Mouse (Mus musculus): ENCODE results near the gene Hsd3b1. TPM values are rescaled to one million over a fixed set of nuclear protein-coding genes. Genes with fewer than 3 reads are reported as not detected.
A peak's percentile ranks its signal among the peaks of the same experiment; 100 is the strongest.

Gene Hsd3b1
- 0.68 and 0.79 TPM in 2 replicates for polyA plus RNA-seq (2016; fragmentation: Nextera tagmentation; extraction: Ambion mirVana)

DNA sequence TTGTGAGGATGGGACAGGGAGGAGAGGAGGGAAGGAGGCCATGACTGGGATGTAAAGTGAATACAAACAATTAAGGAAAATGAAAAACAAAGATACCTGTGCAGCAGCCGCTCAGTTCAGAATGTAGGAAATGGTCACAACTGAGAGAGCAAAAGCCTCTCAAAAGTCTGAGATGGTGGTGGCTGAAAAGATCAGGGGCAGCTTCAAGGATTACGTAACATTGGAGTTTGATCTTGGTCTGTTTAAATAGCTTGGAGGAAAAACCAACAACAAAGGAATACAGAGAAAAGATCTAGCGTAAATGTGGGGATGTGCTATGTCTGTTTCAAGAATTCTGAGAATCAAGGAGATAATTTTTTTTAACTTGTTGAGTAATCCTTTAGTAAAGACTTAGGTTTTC, at the start of gene Hsd3b1:
Gene Hsd3b1, minus strand, starts transcription at position 219 of the 400 bp plus-strand sequence.
- H3K9ac ChIP-seq = no peak within 1 kb of the TSS
- 91% methylated on average over 3 of the region's 3 CpGs for WGBS
- H3K9me3 ChIP-seq (replicated peaks) = no peaks in the 10 kb centered on the region
- H3K27me3 ChIP-seq = no peaks in the 10 kb centered on the region
- H3K4me2 ChIP-seq (replicated peaks) = no peak within 1 kb of the TSS
- H3K27ac ChIP-seq = no peak within 1 kb of the TSS
- H3K4me3 ChIP-seq = no peak within 1 kb of the TSS
- no peak for ATAC-seq (ENCODE audit: low FRiP score)
- no peaks in the 10 kb centered on the region for H3K4me1 ChIP-seq
- no peaks in the 10 kb centered on the region for H3K36me3 ChIP-seq

DNA sequence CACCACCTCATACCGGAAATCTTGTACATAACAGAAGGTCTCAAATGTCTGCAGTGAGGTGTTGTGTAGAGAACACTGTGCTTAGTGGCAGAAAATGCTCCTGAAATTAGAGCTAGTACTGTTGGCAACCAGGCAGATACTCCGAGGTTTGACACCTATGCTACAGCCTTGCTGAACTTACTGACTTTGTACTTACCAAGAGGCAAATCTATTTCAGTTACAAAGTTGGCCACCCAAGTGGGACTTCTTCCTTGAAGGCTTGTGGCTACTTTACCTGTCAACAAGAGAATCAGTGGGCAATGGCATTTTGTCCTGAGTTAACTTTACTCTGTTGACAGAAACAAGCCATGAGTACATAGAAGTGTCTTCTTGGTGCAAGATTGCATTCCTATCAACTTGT, 38.0 kb upstream of the Hsd3b1 start:
- Histone ChIP-seq H3K27ac (no peak overlapping the region), H3K9ac (no peak overlapping the region), H3K9me3 (replicated peaks) (no peaks in the 10 kb centered on the region), H3K36me3 (no peaks in the 10 kb centered on the region), H3K4me2 (replicated peaks) (no peak overlapping the region), H3K4me3 (no peak overlapping the region), H3K4me1 (no peaks in the 10 kb centered on the region), H3K27me3 (no peaks in the 10 kb centered on the region)
- ATAC-seq (ENCODE audit: low FRiP score) = no peak
- 91% methylated on average over 2 of the region's 2 CpGs for WGBS

DNA sequence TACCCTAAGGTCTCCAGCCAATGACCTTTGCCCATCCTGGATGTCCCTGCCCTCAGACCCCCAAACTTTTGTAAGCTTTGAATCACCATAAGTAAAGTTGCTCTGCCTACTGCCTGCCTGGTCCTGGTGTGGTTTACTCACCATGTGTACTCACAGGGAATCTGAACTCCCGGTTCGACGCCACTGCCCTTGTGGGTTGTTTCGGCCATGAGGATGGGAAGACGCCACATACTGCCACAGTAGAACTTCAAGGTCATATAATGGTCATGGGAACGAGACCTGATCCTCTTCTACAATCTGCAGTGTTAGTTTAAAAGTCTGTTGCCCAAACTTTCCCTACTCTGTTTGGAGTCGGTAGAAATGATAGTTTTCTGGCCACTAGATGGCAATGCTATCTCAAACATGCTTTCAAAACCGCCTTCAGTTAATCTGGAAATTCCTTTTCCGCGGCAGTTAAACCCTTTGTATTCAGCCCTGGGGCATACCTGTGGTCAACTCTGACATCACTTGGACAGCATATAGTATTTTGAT, 35.5 kb upstream of the Hsd3b1 start:
- H3K4me1 ChIP-seq = no peaks in the 10 kb centered on the region
- 0 out of 2 replicates have a peak, but pooled peaks have one; percentile 40 for ATAC-seq (ENCODE audit: low FRiP score)

DNA sequence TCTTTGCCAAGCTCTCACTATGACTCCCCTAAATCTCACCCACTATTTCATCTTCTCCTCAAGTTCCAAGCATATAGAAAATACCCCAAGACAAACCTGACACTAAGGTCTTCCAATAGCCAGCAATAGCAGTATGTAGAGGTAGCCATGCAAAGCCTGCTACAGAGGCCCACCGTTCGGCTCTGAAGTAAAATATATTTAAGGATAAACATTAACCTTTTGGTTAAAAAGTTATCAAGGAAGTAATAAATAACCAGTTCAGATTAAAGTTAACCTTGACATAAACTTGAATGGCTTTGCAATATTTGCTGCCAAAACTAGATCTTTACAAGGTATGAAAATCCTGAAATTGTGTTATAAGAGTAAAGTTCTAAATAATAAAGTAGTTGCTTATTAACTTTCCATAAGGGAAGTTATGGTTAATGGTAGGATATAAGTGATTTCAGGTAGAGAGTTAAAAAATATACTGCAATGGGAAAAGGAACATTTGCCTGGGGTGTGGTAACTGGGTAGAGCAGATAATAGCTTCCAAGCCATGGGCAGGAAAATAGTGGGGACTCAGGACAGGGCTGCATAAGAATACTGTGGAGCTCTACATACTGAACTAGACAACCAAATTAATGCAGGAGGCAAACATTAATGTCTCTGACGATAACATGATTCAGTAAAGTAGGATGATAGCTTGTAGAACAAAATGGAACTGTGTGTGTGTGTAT, 33.6 kb upstream of the Hsd3b1 start, which contains the start of gene Hao2:
Gene Hao2, minus strand, starts transcription at position 183 of the 716 bp plus-strand sequence.
- H3K27ac ChIP-seq = no peak within 1 kb of the TSS
- H3K36me3 ChIP-seq = no peaks in the 10 kb centered on the region
- H3K9ac ChIP-seq = no peak within 1 kb of the TSS
- H3K9me3 ChIP-seq (replicated peaks) = no peaks in the 10 kb centered on the region
- no peaks in the 10 kb centered on the region for H3K4me1 ChIP-seq
- 86% methylated on average over 3 of the region's 3 CpGs for WGBS
- ATAC-seq (ENCODE audit: low FRiP score) = no peak
- no peaks in the 10 kb centered on the region for H3K27me3 ChIP-seq
- H3K4me3 ChIP-seq = no peak within 1 kb of the TSS
- no peak within 1 kb of the TSS for H3K4me2 ChIP-seq (replicated peaks)

More for the DNA sequence above, 35.5 kb upstream of the Hsd3b1 start:
- no peak overlapping the region for H3K4me2 ChIP-seq (replicated peaks)
- 46% methylated on average over 10 of the region's 10 CpGs for WGBS
- H3K27ac ChIP-seq = no peak overlapping the region
- H3K9ac ChIP-seq = no peak overlapping the region
- H3K4me3 ChIP-seq = no peak overlapping the region
- H3K27me3 ChIP-seq = no peaks in the 10 kb centered on the region
- no peaks in the 10 kb centered on the region for H3K36me3 ChIP-seq
- H3K9me3 ChIP-seq (replicated peaks) = no peaks in the 10 kb centered on the region

DNA sequence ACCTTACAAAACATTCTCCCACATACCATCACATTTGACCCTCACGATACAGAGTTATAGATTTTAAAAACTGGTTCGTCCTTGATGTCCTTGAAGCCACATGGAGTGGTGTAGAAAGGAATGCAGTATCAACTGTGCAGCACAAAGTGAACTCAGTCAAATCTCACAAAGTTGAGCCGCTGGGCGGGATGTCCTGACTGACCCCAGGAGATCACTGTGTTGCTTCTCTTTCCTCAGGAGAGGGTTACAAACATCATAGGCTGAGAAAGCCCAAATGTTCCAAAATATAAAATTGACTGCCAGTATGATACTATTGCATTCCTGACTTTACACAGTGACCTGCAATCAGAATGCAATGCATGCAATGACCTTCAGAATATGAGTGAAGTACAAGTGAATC, 30.8 kb upstream of the Hsd3b1 start:
- H3K27ac ChIP-seq = no peak overlapping the region
- no peak for ATAC-seq (ENCODE audit: low FRiP score)
- 80% methylated on average over 4 of the region's 4 CpGs for WGBS

DNA sequence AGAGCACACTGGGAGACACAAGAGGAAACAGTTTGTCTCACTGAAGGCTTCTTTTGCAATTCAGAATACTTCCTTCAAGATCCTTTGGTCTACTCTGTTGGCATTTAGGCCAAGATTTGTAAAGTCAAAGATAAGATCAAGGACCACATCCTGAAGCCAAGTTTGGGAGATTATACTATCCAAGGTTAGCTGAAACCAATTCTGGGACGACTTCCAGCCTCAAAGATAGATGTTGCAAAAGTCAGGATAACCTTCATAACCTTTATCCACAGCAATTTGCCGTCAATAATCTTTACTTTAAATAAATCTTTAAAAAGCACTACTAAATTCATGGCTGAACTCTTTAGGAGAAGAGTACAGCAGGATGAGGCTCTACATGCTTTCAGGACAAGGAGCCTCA, 28.6 kb upstream of the Hsd3b1 start:
- Histone ChIP-seq H3K36me3 (no peaks in the 10 kb centered on the region), H3K27ac (no peak overlapping the region), H3K9me3 (replicated peaks) (no peaks in the 10 kb centered on the region), H3K4me1 (no peaks in the 10 kb centered on the region), H3K4me2 (replicated peaks) (no peak overlapping the region), H3K4me3 (no peak overlapping the region), H3K27me3 (no peaks in the 10 kb centered on the region), H3K9ac (no peak overlapping the region)
- WGBS = 78% methylated on average over 2 of the region's 2 CpGs
- ATAC-seq (ENCODE audit: low FRiP score) = no peak

More for the DNA sequence above, 30.8 kb upstream of the Hsd3b1 start:
- Histone ChIP-seq H3K9me3 (replicated peaks) (no peaks in the 10 kb centered on the region), H3K4me3 (no peak overlapping the region), H3K27me3 (no peaks in the 10 kb centered on the region), H3K4me2 (replicated peaks) (no peak overlapping the region), H3K4me1 (no peaks in the 10 kb centered on the region), H3K9ac (no peak overlapping the region), H3K36me3 (no peaks in the 10 kb centered on the region)

DNA sequence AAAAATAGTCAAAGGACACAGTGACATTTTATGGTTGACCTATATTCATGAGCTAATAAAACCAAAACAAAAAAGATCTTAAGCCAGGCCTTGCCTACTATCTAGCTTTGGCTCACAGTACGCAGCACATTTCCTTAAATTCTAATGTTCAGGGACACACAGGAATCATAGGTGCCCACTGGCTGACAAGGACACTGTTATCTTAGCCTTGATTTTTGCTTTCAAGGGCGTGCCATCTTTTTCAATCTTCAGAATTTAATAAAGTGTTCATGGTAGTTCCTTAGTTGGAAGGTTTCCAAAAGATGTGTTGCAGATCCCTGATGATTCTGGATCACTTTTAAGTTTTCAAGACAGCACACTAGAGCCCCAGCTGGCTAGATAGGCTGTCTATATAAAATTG, 21.2 kb upstream of the Hsd3b1 start:
- H3K4me1 ChIP-seq = no peaks in the 10 kb centered on the region
- no peaks in the 10 kb centered on the region for H3K9me3 ChIP-seq (replicated peaks)
- no peak overlapping the region for H3K4me2 ChIP-seq (replicated peaks)
- 93% methylated on average over 2 of the region's 2 CpGs for WGBS
- no peaks in the 10 kb centered on the region for H3K36me3 ChIP-seq
- H3K4me3 ChIP-seq = no peak overlapping the region
- no peak overlapping the region for H3K27ac ChIP-seq
- ATAC-seq (ENCODE audit: low FRiP score) = no peak
- H3K27me3 ChIP-seq = no peaks in the 10 kb centered on the region
- H3K9ac ChIP-seq = no peak overlapping the region

DNA sequence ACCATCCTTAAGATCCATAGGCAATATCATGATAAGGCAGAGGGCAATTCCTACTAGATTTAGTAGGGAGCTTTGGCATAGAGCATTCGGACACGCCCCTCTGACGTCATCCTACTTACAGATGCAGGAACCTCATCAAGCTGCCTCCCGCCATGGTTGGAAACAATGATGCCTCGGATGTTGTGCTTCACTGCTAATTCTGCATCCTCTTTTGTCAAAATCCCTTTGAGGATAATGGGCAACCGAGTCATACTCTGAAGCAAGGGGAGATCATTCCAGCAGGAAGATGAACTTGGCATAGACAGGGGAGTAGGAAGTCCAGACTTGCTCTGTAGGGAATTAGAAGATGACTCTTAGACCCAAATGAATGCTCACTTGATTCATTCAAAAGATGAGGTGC, 20.6 kb upstream of the Hsd3b1 start:
- Histone ChIP-seq H3K4me2 (replicated peaks) (no peak overlapping the region), H3K27me3 (no peaks in the 10 kb centered on the region), H3K27ac (no peak overlapping the region), H3K9ac (no peak overlapping the region), H3K9me3 (replicated peaks) (no peaks in the 10 kb centered on the region), H3K36me3 (no peaks in the 10 kb centered on the region), H3K4me1 (no peaks in the 10 kb centered on the region), H3K4me3 (no peak overlapping the region)
- 78% methylated on average over 6 of the region's 6 CpGs for WGBS
- no peak for ATAC-seq (ENCODE audit: low FRiP score)

DNA sequence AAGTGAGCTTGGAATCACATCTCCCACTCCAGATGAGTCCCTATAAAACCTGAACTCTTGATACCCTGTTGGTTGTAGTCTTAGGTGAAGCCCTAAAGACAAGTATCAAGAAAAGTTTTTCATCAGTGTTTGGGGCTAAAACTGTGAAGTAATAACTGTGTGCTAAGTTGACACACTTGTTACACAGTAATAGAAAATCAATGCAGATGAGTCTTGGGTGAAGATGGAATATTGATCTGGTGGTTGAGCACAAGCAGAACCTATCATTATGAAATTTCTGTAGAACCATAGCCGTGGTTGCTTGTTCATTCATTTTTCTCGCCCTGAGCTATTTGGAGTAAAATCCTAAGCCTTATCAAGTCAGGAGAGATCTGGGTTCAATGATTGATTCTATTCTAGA, 8.6 kb upstream of the Hsd3b1 start:
- ATAC-seq (ENCODE audit: low FRiP score) = no peak
- Histone ChIP-seq H3K36me3 (no peaks in the 10 kb centered on the region), H3K9me3 (replicated peaks) (no peaks in the 10 kb centered on the region), H3K4me1 (no peaks in the 10 kb centered on the region), H3K4me3 (no peak overlapping the region), H3K27ac (no peak overlapping the region), H3K27me3 (no peaks in the 10 kb centered on the region), H3K4me2 (replicated peaks) (no peak overlapping the region), H3K9ac (no peak overlapping the region)
- 83% methylated on average over 2 of the region's 2 CpGs for WGBS

DNA sequence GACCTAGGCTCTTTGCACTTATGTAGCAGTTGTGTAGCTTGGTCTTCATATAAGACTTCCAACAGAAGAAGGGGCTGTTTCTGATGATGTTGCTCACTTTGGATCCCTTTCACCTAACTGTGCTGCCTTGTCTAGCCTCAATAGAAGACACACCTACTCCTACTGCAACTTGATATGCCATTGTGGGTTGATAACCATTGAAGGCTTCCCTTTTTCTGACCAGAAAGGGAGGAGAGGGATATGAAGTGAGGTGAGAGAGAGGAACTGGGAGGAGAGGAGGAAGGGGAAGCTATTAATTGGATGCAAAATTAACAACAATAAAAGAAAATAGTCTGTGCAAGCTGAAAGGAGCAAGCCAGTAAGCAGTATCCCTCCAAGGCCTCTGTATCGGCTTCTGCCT, 3.2 kb upstream of the Hsd3b1 start:
- 95% methylated on average over 1 of the region's 1 CpGs for WGBS
- H3K4me1 ChIP-seq = no peaks in the 10 kb centered on the region
- H3K36me3 ChIP-seq = no peaks in the 10 kb centered on the region
- H3K9ac ChIP-seq = no peak overlapping the region
- H3K27ac ChIP-seq = no peak overlapping the region
- no peaks in the 10 kb centered on the region for H3K9me3 ChIP-seq (replicated peaks)
- H3K4me2 ChIP-seq (replicated peaks) = no peak overlapping the region
- H3K27me3 ChIP-seq = no peaks in the 10 kb centered on the region
- ATAC-seq (ENCODE audit: low FRiP score) = no peak
- no peak overlapping the region for H3K4me3 ChIP-seq

DNA sequence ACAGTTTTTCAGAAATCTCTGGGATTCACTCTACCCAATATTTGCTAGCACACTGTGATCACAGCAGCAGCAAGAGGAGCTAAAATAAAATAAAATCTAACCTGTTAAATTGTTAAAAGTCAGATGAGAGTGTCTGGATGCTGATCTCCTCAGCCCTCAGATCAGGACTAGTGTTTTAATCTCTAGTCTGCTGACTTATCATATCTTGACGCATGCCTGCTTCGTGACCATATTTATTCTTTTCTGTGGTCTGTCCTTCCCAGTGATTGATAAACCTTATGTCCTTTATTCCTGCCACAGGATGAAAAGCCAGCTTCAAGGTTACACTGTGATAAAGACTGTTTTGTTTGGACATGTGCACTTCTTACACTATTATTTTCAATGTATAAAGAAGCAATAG, 1.5 kb downstream of the Hsd3b1 start:
- Histone ChIP-seq H3K4me2 (replicated peaks) (no peak overlapping the region), H3K4me3 (no peak overlapping the region), H3K9ac (no peak overlapping the region), H3K27me3 (no peaks in the 10 kb centered on the region), H3K27ac (no peak overlapping the region), H3K4me1 (no peaks in the 10 kb centered on the region), H3K9me3 (replicated peaks) (no peaks in the 10 kb centered on the region), H3K36me3 (no peaks in the 10 kb centered on the region)
- ATAC-seq (ENCODE audit: low FRiP score) = no peak
- 73% methylated on average over 2 of the region's 2 CpGs for WGBS

DNA sequence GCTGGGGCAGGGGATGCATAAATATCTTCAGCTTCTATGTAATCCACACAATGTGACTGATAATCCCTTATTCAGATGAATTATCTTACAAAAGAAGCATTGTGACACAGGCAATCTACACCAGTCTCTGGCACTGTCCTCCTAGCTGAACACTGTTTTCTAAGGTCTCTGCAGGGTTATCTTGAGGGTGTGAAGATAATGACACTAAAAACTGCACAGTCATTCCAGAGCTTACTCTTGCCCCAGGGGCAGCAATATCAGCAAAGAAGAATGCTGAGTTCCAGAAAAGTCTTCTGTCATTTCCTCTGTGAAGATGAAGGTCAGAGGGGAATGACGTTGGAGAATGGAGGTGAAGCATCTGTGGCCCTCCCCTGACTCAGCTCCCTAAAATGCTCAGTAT, 2.7 kb downstream of the Hsd3b1 start:
- H3K36me3 ChIP-seq = no peaks in the 10 kb centered on the region
- H3K4me1 ChIP-seq = no peaks in the 10 kb centered on the region
- H3K27me3 ChIP-seq = no peaks in the 10 kb centered on the region
- ATAC-seq (ENCODE audit: low FRiP score) = no peak
- H3K4me3 ChIP-seq = no peak overlapping the region
- no peaks in the 10 kb centered on the region for H3K9me3 ChIP-seq (replicated peaks)
- H3K27ac ChIP-seq = no peak overlapping the region
- H3K9ac ChIP-seq = no peak overlapping the region
- 48% methylated on average over 1 of the region's 1 CpGs for WGBS
- no peak overlapping the region for H3K4me2 ChIP-seq (replicated peaks)

DNA sequence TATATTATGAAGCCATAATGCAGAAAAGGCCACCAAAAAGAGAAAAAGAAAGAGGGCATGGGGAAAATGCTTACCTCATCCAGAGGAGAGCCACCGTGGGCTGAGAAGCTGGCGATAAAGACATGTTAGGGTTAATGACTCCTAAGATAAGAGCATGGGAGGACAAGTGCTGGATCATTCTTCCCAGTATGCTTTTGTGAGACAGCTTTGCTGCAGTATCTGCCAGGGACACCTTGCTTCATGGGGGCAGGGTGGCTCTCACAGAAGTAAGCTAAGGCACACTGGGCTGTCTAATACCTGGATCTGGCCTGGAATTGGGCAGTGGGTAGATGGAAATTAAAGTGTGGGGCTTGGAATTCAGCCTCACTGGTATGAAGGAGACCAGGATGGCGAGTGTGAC, 4.4 kb downstream of the Hsd3b1 start:
- WGBS = 86% methylated on average over 3 of the region's 3 CpGs
- H3K27ac ChIP-seq = no peak overlapping the region
- H3K9me3 ChIP-seq (replicated peaks) = no peaks in the 10 kb centered on the region
- H3K36me3 ChIP-seq = no peaks in the 10 kb centered on the region
- no peak overlapping the region for H3K9ac ChIP-seq
- H3K4me1 ChIP-seq = no peaks in the 10 kb centered on the region
- H3K27me3 ChIP-seq = no peaks in the 10 kb centered on the region
- H3K4me2 ChIP-seq (replicated peaks) = no peak overlapping the region
- ATAC-seq (ENCODE audit: low FRiP score) = no peak
- H3K4me3 ChIP-seq = no peak overlapping the region

All from hindbrain, embryonic 12.5 days (tissue).